Mouse (Mus musculus) stomach, postnatal 0 days (tissue): ENCODE data around the gene Defb11.
"Not testable (repeated sequence)": the region's sequence is repeated elsewhere in the genome, so short reads cannot be mapped to it uniquely, and the experiment has no call there.

ENCODE experiments used
- CTCF ChIP-seq: IDR thresholded peaks from 2 replicates; pipeline ENCODE4 v1.5.1; 2016; ENCODE audit warnings: antibody characterized with exemption, low read depth, mild to moderate bottlenecking, moderate library complexity
- EP300 ChIP-seq: optimal IDR thresholded peaks from 2 replicates; pipeline ENCODE3; 2016; ENCODE audit warnings: antibody characterized with exemption

- not testable (repeated sequence) for TF ChIP-seq CTCF, EP300
Measured at GRCm38 (mm10) chr8:21906290-21906689, at the start of gene Defb11.
